Mouse (Mus musculus) central nervous system, embryonic 18 days (tissue): Measurements from ENCODE around the gene Pmfbp1. TPM values are rescaled to one million over a fixed set of nuclear protein-coding genes. Genes with fewer than 3 reads are reported as not detected.

Experiments used
- polyA plus RNA-seq: library from polyadenylated mRNA; depleted of rRNA; stranded (reverse); fragments of >200 nt; gene quantifications from 2 replicates; pipeline ENCODE4 v1.2.3, GENCODE M21; 2012; rRNA removed

Pmfbp1 gene
- polyA plus RNA-seq, result 0.93 and 1.3 TPM in 2 replicates

DNA sequence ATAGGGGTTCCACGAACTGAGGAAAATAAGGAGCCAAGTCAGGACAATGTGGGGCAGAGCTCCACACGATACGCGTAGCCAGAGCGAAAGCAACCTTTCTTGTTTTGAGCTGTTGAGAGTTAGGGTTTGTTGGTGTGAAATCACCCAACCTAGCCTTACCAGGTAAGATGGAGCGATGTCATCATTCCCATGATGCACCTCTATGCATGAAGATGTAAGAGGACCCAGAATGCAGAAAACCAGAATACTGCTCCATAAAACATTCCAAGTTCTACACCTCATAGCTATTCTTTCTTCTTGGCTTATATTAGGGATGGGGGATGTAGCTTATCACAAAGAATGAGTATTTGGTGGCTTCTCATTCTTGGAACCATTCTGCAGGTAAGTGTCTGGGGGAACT is at the start of gene Pmfbp1:
Gene Pmfbp1, plus strand, starts transcription at position 301 of the 400 bp plus-strand sequence.

DNA sequence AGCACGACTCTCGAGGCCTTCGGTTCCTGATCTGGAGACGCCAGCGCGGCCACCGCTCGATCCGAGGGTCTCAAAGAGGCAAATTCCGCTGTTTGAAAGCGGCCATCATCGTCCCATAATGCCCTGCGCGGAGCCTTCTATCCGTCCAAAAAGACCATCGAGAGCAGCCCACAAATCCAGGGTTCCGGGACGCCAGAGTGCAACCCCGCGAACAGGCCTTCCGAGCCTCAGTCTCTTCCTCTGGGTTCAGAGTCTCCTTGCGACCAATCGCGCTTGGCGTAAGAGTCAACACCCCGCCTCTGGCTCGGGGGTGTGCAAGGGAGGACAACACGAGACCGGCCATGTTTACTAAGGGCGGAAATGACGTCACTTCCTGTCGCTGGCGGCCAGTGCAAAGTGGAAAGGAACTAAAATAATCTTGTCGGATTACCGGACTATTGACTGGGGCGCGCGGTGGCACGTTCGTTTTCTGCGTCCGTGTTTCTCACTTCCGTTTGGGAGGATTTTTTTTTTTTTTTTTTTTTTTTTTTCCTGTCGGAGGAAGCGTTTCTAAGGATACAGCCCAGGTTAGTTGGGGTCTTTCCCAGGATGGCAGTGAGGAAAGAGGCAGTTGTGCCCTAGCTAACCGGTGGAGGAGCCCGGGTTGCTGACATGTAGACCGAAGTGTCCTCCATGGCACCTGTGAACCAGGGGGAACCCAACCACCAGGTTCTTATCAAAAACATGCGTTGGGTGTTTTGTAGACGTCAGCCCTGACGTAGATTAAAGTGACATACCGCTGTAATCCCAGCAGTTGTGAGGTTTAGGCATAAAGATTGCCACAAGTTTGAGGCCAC is 71.9 kb downstream of the Pmfbp1 start, which contains the start of the genes Dhx38 and Txnl4b:
Gene Dhx38, minus strand, starts transcription at position 364 of the 836 bp plus-strand sequence.
Gene Txnl4b, plus strand, starts transcription at position 395 of the 836 bp plus-strand sequence.

DNA sequence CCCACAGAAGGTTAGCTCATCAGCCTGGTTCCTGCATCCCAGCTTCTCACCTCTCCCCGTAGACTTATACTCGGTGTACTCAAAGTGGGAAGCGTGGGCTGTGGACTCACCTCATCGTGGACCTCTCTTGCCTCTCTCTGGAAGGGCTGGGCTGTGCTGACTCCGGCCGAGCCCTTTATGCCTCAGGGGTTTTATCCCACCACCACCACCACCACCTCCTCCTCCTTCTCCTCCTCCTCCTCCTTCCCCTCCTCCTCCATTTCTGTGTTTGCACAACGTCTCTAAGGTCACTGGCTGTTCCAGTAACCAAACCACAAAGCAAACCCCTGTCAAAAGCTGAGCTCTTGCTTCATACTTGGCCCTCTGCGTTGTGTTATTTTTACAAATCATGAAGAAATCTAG is 85.1 kb downstream of the Pmfbp1 start, which contains the start of gene Hp:
Gene Hp, minus strand, starts transcription at position 273 of the 402 bp plus-strand sequence.

Other genes starting within 250 kb of the Pmfbp1 start
- 15.6 and 16.9 TPM in 2 replicates for gene Dhx38, start 71.8 kb downstream of the Pmfbp1 start, polyA plus RNA-seq
- 4.4 and 4.9 TPM in 2 replicates for gene Txnl4b, start 71.9 kb downstream of the Pmfbp1 start, polyA plus RNA-seq
- gene Hp, start 85.1 kb downstream of the Pmfbp1 start, polyA plus RNA-seq, result 0.27 and 0.83 TPM in 2 replicates
- gene Dhodh, start 114.6 kb downstream of the Pmfbp1 start, polyA plus RNA-seq, result 25.4 and 27.4 TPM in 2 replicates
- gene Pkd1l3, start 120.5 kb downstream of the Pmfbp1 start, polyA plus RNA-seq, result 0.01 and 0.19 TPM in 2 replicates
- 143 and 145 TPM in 2 replicates for gene Ist1, start 199.2 kb downstream of the Pmfbp1 start, polyA plus RNA-seq
- gene Zfp821, start 211.5 kb downstream of the Pmfbp1 start, polyA plus RNA-seq, result 100 and 106 TPM in 2 replicates
- gene Atxn1l, start 243.7 kb downstream of the Pmfbp1 start, polyA plus RNA-seq, result 10.0 and 10.3 TPM in 2 replicates